Mouse (Mus musculus) CH12.LX (cell line): ENCODE data around the gene Ufsp1. TPM values are rescaled to one million over a fixed set of nuclear protein-coding genes. Genes with fewer than 3 reads are reported as not detected.

Experiments
- DNase-seq: peaks from one replicate; pipeline ENCODE4 v3.0.0-alpha.2; 2013; ENCODE audit errors: extremely low read depth
- H3K27ac ChIP-seq: 2 replicates; pipeline ENCODE4 v1.5.1; 2012; ENCODE audit warnings: low read depth, mild to moderate bottlenecking, control low read depth, moderate library complexity; ENCODE audit not compliant: insufficient read depth
- H3K27me3 ChIP-seq: replicated peaks from 2 replicates; pipeline ENCODE3; 2012; ENCODE audit warnings: inconsistent platforms
- H3K36me3 ChIP-seq, 2 experiments: replicated peaks in 1 of 2; 2 replicates each; pipeline versions ENCODE3 to v1.6.1; 2012; ENCODE audit warnings: inconsistent platforms in 1 of 2, low read length in 1 of 2, mild to moderate bottlenecking in 1 of 2, mixed read lengths in 1 of 2, moderate library complexity in 1 of 2; ENCODE audit not compliant: control insufficient read depth in 1 of 2, insufficient read depth in 1 of 2
- H3K4me1 ChIP-seq, 2 experiments: 2 replicates each; pipeline ENCODE4 v1.6.1; 2012; ENCODE audit warnings: inconsistent platforms in 1 of 2, moderate library complexity in 1 of 2; ENCODE audit not compliant: insufficient read depth in 2 of 2, control insufficient read depth in 1 of 2
- H3K4me2 ChIP-seq: 2 replicates; pipeline ENCODE4 v1.6.1; 2012; ENCODE audit warnings: low read depth, mild to moderate bottlenecking, control low read depth; ENCODE audit not compliant: poor library complexity, insufficient read depth, severe bottlenecking
- H3K4me3 ChIP-seq, 3 experiments: fragments of 150-350 bp in 1 of 3; sonication (generic) in 1 of 3; replicated peaks in 1 of 3; 2 replicates each; pipeline versions ENCODE3 to v1.5.1; 2011 to 2012; ENCODE audit warnings: low read depth in 2 of 3, low read length in 2 of 3, mild to moderate bottlenecking in 2 of 3, moderate library complexity in 2 of 3, control low read depth in 1 of 3, improper control_type of control experiment in 1 of 3, inconsistent platforms in 1 of 3, mixed read lengths in 1 of 3; ENCODE audit not compliant: poor library complexity in 1 of 3
- H3K79me2 ChIP-seq: replicated peaks from 2 replicates; pipeline ENCODE4 v1.6.1; 2012; ENCODE audit warnings: mild to moderate bottlenecking, moderate library complexity; ENCODE audit not compliant: control insufficient read depth, poor library complexity, insufficient read depth, severe bottlenecking; ENCODE audit errors: extremely low read depth
- H3K9ac ChIP-seq: 2 replicates; pipeline ENCODE4 v1.6.1; 2012; ENCODE audit warnings: low read depth, mild to moderate bottlenecking, control low read depth, moderate library complexity; ENCODE audit not compliant: insufficient read depth
- H3K9me3 ChIP-seq: replicated peaks from 2 replicates; pipeline ENCODE3; 2012; ENCODE audit warnings: low read length, inconsistent platforms, mixed read lengths
- BHLHE40 ChIP-seq: IDR thresholded peaks from 2 replicates; pipeline ENCODE4 v1.6.1; 2011; ENCODE audit warnings: mild to moderate bottlenecking, low read depth, low read length, improper control_type of control experiment
- CHD1 ChIP-seq: IDR thresholded peaks from 2 replicates; pipeline ENCODE4 v1.6.1; 2012; ENCODE audit warnings: low read depth, low read length, improper control_type of control experiment, inconsistent platforms
- E2F4 ChIP-seq: IDR thresholded peaks from 2 replicates; pipeline ENCODE4 v1.6.1; 2011; ENCODE audit warnings: low read depth, low read length, improper control_type of control experiment; ENCODE audit not compliant: insufficient replicate concordance
- ELF1 ChIP-seq: IDR thresholded peaks from 2 replicates; pipeline ENCODE4 v1.6.1; 2014; ENCODE audit warnings: low read depth, mild to moderate bottlenecking, inconsistent platforms, low read length, improper control_type of control experiment
- ETS1 ChIP-seq: conservative IDR thresholded peaks from 2 replicates; pipeline ENCODE4 v1.6.1; 2012; ENCODE audit warnings: low read depth, mild to moderate bottlenecking, inconsistent platforms, low read length, improper control_type of control experiment, moderate library complexity
- HCFC1 ChIP-seq: IDR thresholded peaks from 2 replicates; pipeline ENCODE4 v1.6.1; 2012; ENCODE audit warnings: low read depth, mild to moderate bottlenecking, inconsistent platforms, low read length, improper control_type of control experiment
- IRF4 ChIP-seq: IDR thresholded peaks from 2 replicates; pipeline ENCODE4 v1.6.1; 2014; ENCODE audit warnings: low read depth, mild to moderate bottlenecking, inconsistent platforms, low read length, improper control_type of control experiment
- JUND ChIP-seq: conservative IDR thresholded peaks from 2 replicates; pipeline ENCODE4 v1.6.1; 2011; ENCODE audit warnings: low read depth, low read length, improper control_type of control experiment
- MAFK ChIP-seq: IDR thresholded peaks from 2 replicates; pipeline ENCODE4 v1.6.1; 2011; ENCODE audit warnings: low read length, improper control_type of control experiment; ENCODE audit not compliant: insufficient replicate concordance
- MAX ChIP-seq: IDR thresholded peaks from 2 replicates; pipeline ENCODE4 v1.6.1; 2011; ENCODE audit warnings: low read length, improper control_type of control experiment
- MAZ ChIP-seq: IDR thresholded peaks from 2 replicates; pipeline ENCODE4 v1.6.1; 2012; ENCODE audit warnings: low read depth, mild to moderate bottlenecking, inconsistent platforms, low read length, improper control_type of control experiment, moderate library complexity
- MXI1 ChIP-seq: IDR thresholded peaks from 2 replicates; pipeline ENCODE4 v1.6.1; 2011; ENCODE audit warnings: mild to moderate bottlenecking, low read depth, low read length, improper control_type of control experiment
- MYC ChIP-seq: IDR thresholded peaks from 2 replicates; pipeline ENCODE4 v1.6.1; 2011; ENCODE audit warnings: low read depth, mild to moderate bottlenecking, improper control_type of control experiment, low read length
- NELFE ChIP-seq: IDR thresholded peaks from 2 replicates; pipeline ENCODE4 v1.6.1; 2011; ENCODE audit warnings: low read depth, low read length, improper control_type of control experiment
- NRF1 ChIP-seq: IDR thresholded peaks from 2 replicates; pipeline ENCODE4 v1.6.1; 2014; ENCODE audit warnings: low read depth, mild to moderate bottlenecking, inconsistent platforms, low read length, improper control_type of control experiment, moderate library complexity
- POLR2A ChIP-seq: IDR thresholded peaks from 2 replicates; pipeline ENCODE4 v1.6.1; 2011; ENCODE audit warnings: low read depth, mild to moderate bottlenecking, improper control_type of control experiment, low read length
- RCOR1 ChIP-seq: conservative IDR thresholded peaks from 2 replicates; pipeline ENCODE4 v1.6.1; 2012; ENCODE audit warnings: low read depth, mild to moderate bottlenecking, inconsistent platforms, low read length, improper control_type of control experiment
- SIN3A ChIP-seq: IDR thresholded peaks from 2 replicates; pipeline ENCODE4 v1.6.1; 2012; ENCODE audit warnings: low read length, improper control_type of control experiment, inconsistent platforms
- TBP ChIP-seq: conservative IDR thresholded peaks from 2 replicates; pipeline ENCODE4 v1.6.1; 2011; ENCODE audit warnings: low read depth, low read length, improper control_type of control experiment
- UBTF ChIP-seq: IDR thresholded peaks from 2 replicates; pipeline ENCODE4 v1.6.1; 2012; ENCODE audit warnings: low read depth, mild to moderate bottlenecking, inconsistent platforms, low read length, improper control_type of control experiment, moderate library complexity
- USF1 ChIP-seq: IDR thresholded peaks from 2 replicates; pipeline ENCODE4 v1.6.1; 2014; ENCODE audit warnings: low read depth, mild to moderate bottlenecking, inconsistent platforms, low read length, improper control_type of control experiment
- ZC3H11A ChIP-seq: IDR thresholded peaks from 2 replicates; pipeline ENCODE4 v1.6.1; 2012; ENCODE audit warnings: low read depth, mild to moderate bottlenecking, inconsistent platforms, low read length, improper control_type of control experiment
- ZKSCAN1 ChIP-seq: IDR thresholded peaks from 2 replicates; pipeline ENCODE4 v1.6.1; 2012; ENCODE audit warnings: low read depth, inconsistent platforms, low read length, improper control_type of control experiment, borderline replicate concordance
- ZMIZ1 ChIP-seq: IDR thresholded peaks from 2 replicates; pipeline ENCODE4 v1.6.1; 2012; ENCODE audit warnings: low read depth, mild to moderate bottlenecking, inconsistent platforms, low read length, improper control_type of control experiment
- ZNF384 ChIP-seq: IDR thresholded peaks from 2 replicates; pipeline ENCODE4 v1.6.1; 2012; ENCODE audit warnings: low read depth, low read length, improper control_type of control experiment, inconsistent platforms
- dilution Hi-C: fragments of 300-500 bp; cut with MboI; formaldehyde crosslinking; loops from 2 replicates; pipeline ENCODE4 v1.14.3; 2020; ENCODE audit warnings: low sequenced_read_pairs; ENCODE audit not compliant: extremely low pct_unique_long_range_greater_than_20kb, extremely low pct_ligation_motif_present
- in situ Hi-C: fragments of 300-500 bp; cut with MboI; formaldehyde crosslinking; loops from 3 replicates; pipeline ENCODE4 v1.14.3; 2019; ENCODE audit warnings: low sequenced_read_pairs, low pct_ligation_motif_present, low pct_unique_long_range_greater_than_20kb, mixed read lengths
- polyA plus RNA-seq: library from polyadenylated mRNA; unstranded; fragments of >175 nt; gene quantifications from 2 replicates; pipeline ENCODE4 v1.2.1, GENCODE M21; 2012; ENCODE audit warnings: low read depth; ENCODE audit not compliant: insufficient read length
- total RNA-seq, 2 experiments: library from RNA; depleted of rRNA; stranded (reverse); fragments of 300-350 nt in 1 of 2; fragments of >200 nt in 1 of 2; gene quantifications; 2 replicates each; pipeline ENCODE4 v1.2.3; 2012 to 2014

Ufsp1 gene
- total and polyA plus RNA-seq, 3 experiments = 0.91 to 5.2 (median 2.9) TPM

- no peak overlapping the region for H3K27ac ChIP-seq
- no peak overlapping the region for H3K9ac ChIP-seq
- peaks cover 17 to 53% of the 10 kb centered on the region in 2 experiments; a peak in 3 of 4 replicates for H3K4me1 ChIP-seq
- dilution Hi-C loops (no loop called here), in situ Hi-C loops (no loop called here)
- DNase-seq = no peak
- no peak overlapping the region for H3K4me3 ChIP-seq
- H3K79me2 ChIP-seq = no peaks in the 10 kb centered on the region
- H3K9me3 ChIP-seq = no peaks in the 10 kb centered on the region
- peaks cover 16 to 18% of the 10 kb centered on the region in 2 experiments for H3K36me3 ChIP-seq
- H3K4me2 ChIP-seq = no peak overlapping the region
- TF ChIP-seq ZC3H11A (no peak), UBTF (no peak), MAZ (no peak), ZMIZ1 (no peak), ETS1 (no peak), E2F4 (no peak), MYC (no peak), ZKSCAN1 (no peak), MAFK (no peak), CHD1 (no peak), USF1 (no peak), MAX (no peak), JUND (no peak), SIN3A (no peak), TBP (no peak), IRF4 (no peak), ZNF384 (no peak), BHLHE40 (no peak)
- H3K27me3 ChIP-seq = peaks cover 33% of the 10 kb centered on the region
These were observed 3.0 kb upstream of the Ufsp1 start for GRCm38 (mm10) chr5:137291381-137291926.

GRCm38 (mm10) chr5:137293282-137293681, 1.1 kb upstream of the Ufsp1 start:
- peak overlapping the region; percentile 56 to 72 (median 71) for H3K4me3 ChIP-seq
- dilution Hi-C loops (no loop called here), in situ Hi-C loops (no loop called here)
- no peaks in the 10 kb centered on the region for H3K9me3 ChIP-seq
- no peak overlapping the region for H3K27ac ChIP-seq
- DNase-seq = peak; percentile 66
- peak; percentile 41; the same call in 1 of the 2 replicates for TF ChIP-seq NRF1
- TF ChIP-seq RCOR1 = no peak
- TF ChIP-seq TBP = peak; percentile 68
- TF ChIP-seq HCFC1 = peak; percentile 15; the same call in 1 of the 2 replicates
- TF ChIP-seq ELF1 = peak; percentile 45; the same call in 1 of the 2 replicates
- no peak for TF ChIP-seq MXI1
- peak; percentile 75 for TF ChIP-seq POLR2A
- TF ChIP-seq NELFE = peak; percentile 72
- H3K79me2 ChIP-seq = no peaks in the 10 kb centered on the region
- H3K4me2 ChIP-seq = peak overlapping the region; percentile 48
- peak overlapping the region; percentile 73; the same call in 1 of the 2 replicates for H3K9ac ChIP-seq
- peaks cover 35 to 37% of the 10 kb centered on the region in 2 experiments for H3K36me3 ChIP-seq
- peaks cover 11 to 43% of the 10 kb centered on the region in 2 experiments; a peak in 3 of 4 replicates for H3K4me1 ChIP-seq
- peaks cover 20% of the 10 kb centered on the region for H3K27me3 ChIP-seq
